Mouse (Mus musculus): ENCODE results near the gene Pik3r1.

DNA sequence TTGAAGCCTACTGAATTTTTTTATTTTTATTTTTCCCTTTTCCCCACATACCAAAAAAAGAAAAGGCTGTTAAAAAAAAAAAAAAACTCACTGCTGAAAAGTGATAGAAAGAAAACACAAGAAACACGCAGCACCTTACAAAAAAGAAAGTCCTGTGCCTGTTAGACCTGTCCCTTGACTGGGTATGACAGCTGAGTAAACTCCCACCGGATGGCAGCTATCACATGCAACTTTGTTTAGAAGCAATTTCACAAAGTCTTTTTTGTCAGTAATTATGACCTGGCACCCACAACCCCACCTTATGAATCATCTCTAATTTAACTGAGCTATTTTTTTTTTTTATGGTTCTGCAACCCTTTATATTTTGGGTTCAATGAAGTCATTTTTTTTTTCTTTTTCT, 12.8 kb downstream of the Pik3r1 start:
- TF ChIP-seq CTCF (IDR thresholded peaks at IDR 0.05; ENCODE audit: borderline replicate concordance, control insufficient read depth, extremely low read depth, insufficient read depth, low read length, poor library complexity) (no peak), POLR2A (IDR thresholded peaks at IDR 0.05; ENCODE audit: control insufficient read depth, extremely low read depth, insufficient read depth, low read length, poor library complexity) (no peak)

All from thymus, adult 2 months (tissue).